In the genomic region with DNA sequence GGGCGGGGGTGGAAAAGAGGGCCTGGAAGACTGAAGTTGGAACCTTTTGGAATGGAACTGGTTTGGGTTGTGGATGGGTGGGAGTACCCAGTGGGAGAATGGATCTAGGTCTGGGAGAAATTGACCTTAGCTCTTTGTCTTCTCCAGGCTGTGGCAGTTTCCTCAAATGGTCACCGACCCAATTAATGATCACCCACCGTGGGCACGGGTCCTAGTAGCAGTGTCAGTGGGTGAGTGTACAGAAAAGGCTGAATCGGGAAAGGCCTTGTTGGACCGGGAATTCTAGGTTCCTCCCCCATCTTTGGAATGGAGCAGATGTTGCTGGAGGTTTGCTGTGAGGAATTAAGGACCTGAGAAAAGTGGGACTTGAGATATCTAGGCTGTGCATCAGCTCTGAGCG, we compare ENCODE assay signal across 8 mouse cellular contexts. TPM values are rescaled to one million over a fixed set of nuclear protein-coding genes. Genes with fewer than 3 reads are reported as not detected.
DNase-seq lines count a peak whose midpoint lies in the region; ATAC-seq and TF ChIP-seq lines count a peak whose summit lies in the region.
"Had no signal": no experiment of that assay in that cellular context is flagged by ENCODE, and none has a peak within 500 bp of the region (broad histone marks: within the 10 kb centered on the region; RNA-seq: fewer than 3 reads in every experiment).

No protein-coding gene starts in this region.

- no peaks in the 10 kb centered on the region; the same call in 1 of the 2 replicates for H3K4me1 ChIP-seq in lung, embryonic 14.5 days (ENCODE audit: insufficient read depth)
- 0 out of 2 replicates have a peak, but pooled peaks cover 2% of the 10 kb centered on the region for H3K4me1 ChIP-seq in forebrain, embryonic 11.5 days (replicated peaks; ENCODE audit: control insufficient read depth, insufficient read depth, low read length)
- peaks cover 16% of the 10 kb centered on the region for H3K4me1 ChIP-seq in intestine, embryonic 16.5 days (ENCODE audit: control insufficient read depth, insufficient read depth, low read length)
- H3K4me1 ChIP-seq in neural tube, embryonic 13.5 days (replicated peaks): peaks cover 13% of the 10 kb centered on the region

- H3K9me3 ChIP-seq in lung, embryonic 14.5 days (ENCODE audit: low read depth, low read length): no peaks in the 10 kb centered on the region
- H3K9me3 ChIP-seq in forebrain, embryonic 11.5 days (ENCODE audit: control insufficient read depth, low read length): no peaks in the 10 kb centered on the region
- H3K9me3 ChIP-seq in intestine, embryonic 16.5 days (ENCODE audit: control insufficient read depth, low read length): no peaks in the 10 kb centered on the region
- no peaks in the 10 kb centered on the region for H3K9me3 ChIP-seq in neural tube, embryonic 13.5 days

- H3K27me3 ChIP-seq in lung, embryonic 14.5 days (ENCODE audit: insufficient read depth, low read length): no peaks in the 10 kb centered on the region
- no peaks in the 10 kb centered on the region for H3K27me3 ChIP-seq in forebrain, embryonic 11.5 days (ENCODE audit: control insufficient read depth, insufficient read depth, low read length)
- no peaks in the 10 kb centered on the region for H3K27me3 ChIP-seq in intestine, embryonic 16.5 days (replicated peaks; ENCODE audit: control insufficient read depth, insufficient read depth, low read length)
- no peaks in the 10 kb centered on the region for H3K27me3 ChIP-seq in neural tube, embryonic 13.5 days

- peak overlapping the region; percentile 78 for H3K4me2 ChIP-seq in lung, embryonic 14.5 days
- H3K4me2 ChIP-seq in forebrain, embryonic 11.5 days (ENCODE audit: low read depth, low read length, severe bottlenecking): peak overlapping the region; percentile 65
- peak overlapping the region; percentile 89 for H3K4me2 ChIP-seq in intestine, embryonic 16.5 days (ENCODE audit: low read depth, low read length)
- H3K4me2 ChIP-seq in neural tube, embryonic 13.5 days: peak overlapping the region; percentile 59

- TF ChIP-seq CTCF in lung, embryonic 14.5 days (IDR thresholded peaks at IDR 0.05; ENCODE audit: low read depth): no peak

- H3K27ac ChIP-seq in lung, embryonic 14.5 days (ENCODE audit: low read depth): no peak overlapping the region
- no peak overlapping the region for H3K27ac ChIP-seq in forebrain, embryonic 11.5 days (ENCODE audit: low read depth, low read length)
- H3K27ac ChIP-seq in intestine, embryonic 16.5 days (ENCODE audit: low read length): no peak overlapping the region
- H3K27ac ChIP-seq in neural tube, embryonic 13.5 days (replicated peaks): no peak overlapping the region
- H3K27ac ChIP-seq: macrophage had no signal

- H3K9ac ChIP-seq in lung, embryonic 14.5 days: peak overlapping the region; percentile 67
- H3K9ac ChIP-seq in forebrain, embryonic 11.5 days (ENCODE audit: low read length): peak overlapping the region; percentile 55; the same call in 1 of the 2 replicates
- H3K9ac ChIP-seq in intestine, embryonic 16.5 days (ENCODE audit: low read depth, low read length): peak overlapping the region; percentile 75
- peak overlapping the region; percentile 63 for H3K9ac ChIP-seq in neural tube, embryonic 13.5 days

- peaks cover 14% of the 10 kb centered on the region for H3K36me3 ChIP-seq in lung, embryonic 14.5 days (ENCODE audit: insufficient read depth)
- H3K36me3 ChIP-seq in forebrain, embryonic 11.5 days (ENCODE audit: control insufficient read depth, insufficient read depth, low read length): no peaks in the 10 kb centered on the region
- peaks cover 3% of the 10 kb centered on the region; the same call in 1 of the 2 replicates for H3K36me3 ChIP-seq in intestine, embryonic 16.5 days (ENCODE audit: control insufficient read depth, insufficient read depth, low read length)
- H3K36me3 ChIP-seq in neural tube, embryonic 13.5 days: peaks cover 15% of the 10 kb centered on the region

- 54% methylated on average over 7 of the region's 7 CpGs for WGBS in lung, embryonic 14.5 days
- 60% methylated on average over 7 of the region's 7 CpGs for WGBS in forebrain, embryonic 11.5 days
- WGBS in intestine, embryonic 16.5 days: 62% methylated on average over 7 of the region's 7 CpGs
- WGBS in neural tube, embryonic 13.5 days: 65% methylated on average over 7 of the region's 7 CpGs

- peak overlapping the region; percentile 49 for H3K4me3 ChIP-seq in lung, embryonic 14.5 days (ENCODE audit: low read depth, low read length)
- H3K4me3 ChIP-seq in forebrain, embryonic 11.5 days (ENCODE audit: low read depth, low read length): peak overlapping the region; percentile 25
- H3K4me3 ChIP-seq in intestine, embryonic 16.5 days (ENCODE audit: low read length): peak overlapping the region; percentile 56
- peak overlapping the region; percentile 33 for H3K4me3 ChIP-seq in neural tube, embryonic 13.5 days

- intact Hi-C loops in gastrocnemius, postnatal 14 days (cut with DNase I; ENCODE audit: low total_unique reads): no loop called here

- DNase-seq in lung, embryonic 14.5 days: no peak
- DNase-seq in lung, adult 18-20 months: no peak
- no peak for DNase-seq in forebrain, embryonic 11.5 days (ENCODE audit: low spot score)
- DNase-seq in frontal cortex, postnatal 14 days (ENCODE audit: low spot score in 2 of 2): no peak
- no peak for DNase-seq in gastrocnemius, postnatal 14 days

- no peak for ATAC-seq in lung, embryonic 14.5 days (ENCODE audit: insufficient read depth)
- no peak for ATAC-seq in forebrain, embryonic 11.5 days (replicated peaks; ENCODE audit: low FRiP score)
- ATAC-seq in intestine, embryonic 16.5 days: no peak
- no peak for ATAC-seq in neural tube, embryonic 13.5 days (ENCODE audit: low read depth)

RNA-seq across cellular contexts. Expression of a gene that starts 6.9 kb away (rescaled TPM):
- polyA plus RNA-seq in lung, embryonic 14.5 days (2014; fragmentation: Nextera tagmentation; extraction: Ambion mirVana): 18.0 and 24.2 TPM in 2 replicates
- 9.5 TPM in 2 replicates for polyA plus RNA-seq in forebrain, embryonic 11.5 days (2014; fragmentation: Nextera tagmentation; extraction: Ambion mirVana)
- 17.2 and 19.6 TPM in 2 replicates for polyA plus RNA-seq in intestine, embryonic 16.5 days (2015; fragmentation: Nextera tagmentation; extraction: Ambion mirVana)
- 3.9 and 4.3 TPM in 2 replicates for polyA plus RNA-seq in neural tube, embryonic 13.5 days (2015; fragmentation: Nextera tagmentation; extraction: Ambion mirVana)
- 10 to 100 TPM; 17.3 to 23.0 TPM for total RNA-seq in gastrocnemius, postnatal 14 days (2021)

RNA-seq across cellular contexts. Expression of a gene that starts 13.9 kb away (rescaled TPM):
- polyA plus RNA-seq in lung, embryonic 14.5 days (2014; fragmentation: Nextera tagmentation; extraction: Ambion mirVana): 4.1 and 4.6 TPM in 2 replicates
- polyA plus RNA-seq in forebrain, embryonic 11.5 days (2014; fragmentation: Nextera tagmentation; extraction: Ambion mirVana): 6.3 and 6.5 TPM in 2 replicates
- 6.9 and 9.8 TPM in 2 replicates for polyA plus RNA-seq in intestine, embryonic 16.5 days (2015; fragmentation: Nextera tagmentation; extraction: Ambion mirVana)
- polyA plus RNA-seq in neural tube, embryonic 13.5 days (2015; fragmentation: Nextera tagmentation; extraction: Ambion mirVana): 5.9 and 6.0 TPM in 2 replicates
- 1 to 10 TPM; 6.0 TPM for total RNA-seq in gastrocnemius, postnatal 14 days (2021)

RNA-seq across cellular contexts. Expression of a gene that starts 18.2 kb away (rescaled TPM):
- polyA plus RNA-seq in lung, embryonic 14.5 days (2014; fragmentation: Nextera tagmentation; extraction: Ambion mirVana): 96.9 and 104 TPM in 2 replicates
- polyA plus RNA-seq in forebrain, embryonic 11.5 days (2014; fragmentation: Nextera tagmentation; extraction: Ambion mirVana): 133 TPM in 2 replicates
- 34.8 and 36.3 TPM in 2 replicates for polyA plus RNA-seq in intestine, embryonic 16.5 days (2015; fragmentation: Nextera tagmentation; extraction: Ambion mirVana)
- polyA plus RNA-seq in neural tube, embryonic 13.5 days (2015; fragmentation: Nextera tagmentation; extraction: Ambion mirVana): 47.3 and 51.3 TPM in 2 replicates
- 10 to 100 TPM; 64.9 to 68.5 TPM for total RNA-seq in gastrocnemius, postnatal 14 days (2021)

RNA-seq across cellular contexts. Expression of a gene that starts 29.0 kb away (rescaled TPM):
- polyA plus RNA-seq in lung, embryonic 14.5 days (2014; fragmentation: Nextera tagmentation; extraction: Ambion mirVana): 0.24 TPM in 1 of 2 replicates, not detected in the other
- polyA plus RNA-seq in forebrain, embryonic 11.5 days (2014; fragmentation: Nextera tagmentation; extraction: Ambion mirVana): not detected in 2 replicates
- polyA plus RNA-seq in intestine, embryonic 16.5 days (2015; fragmentation: Nextera tagmentation; extraction: Ambion mirVana): 23.2 and 32.8 TPM in 2 replicates
- 0.25 TPM in 1 of 2 replicates, not detected in the other for polyA plus RNA-seq in neural tube, embryonic 13.5 days (2015; fragmentation: Nextera tagmentation; extraction: Ambion mirVana)
- total RNA-seq in gastrocnemius, postnatal 14 days (2021): not detected
- polyA plus RNA-seq: macrophage had no signal

RNA-seq across cellular contexts. Expression of a gene that starts 41.5 kb away (rescaled TPM):
- 0.43 and 0.58 TPM in 2 replicates for polyA plus RNA-seq in lung, embryonic 14.5 days (2014; fragmentation: Nextera tagmentation; extraction: Ambion mirVana)
- 0.28 and 0.69 TPM in 2 replicates for polyA plus RNA-seq in forebrain, embryonic 11.5 days (2014; fragmentation: Nextera tagmentation; extraction: Ambion mirVana)
- 2.4 and 2.7 TPM in 2 replicates for polyA plus RNA-seq in intestine, embryonic 16.5 days (2015; fragmentation: Nextera tagmentation; extraction: Ambion mirVana)
- polyA plus RNA-seq in neural tube, embryonic 13.5 days (2015; fragmentation: Nextera tagmentation; extraction: Ambion mirVana): 0.54 and 1.7 TPM in 2 replicates
- 10 to 100 TPM; 40.5 to 41.3 TPM for total RNA-seq in gastrocnemius, postnatal 14 days (2021)
